Mouse (Mus musculus): Measurements from ENCODE around the gene Olfr935.

The Olfr935 gene

DNA sequence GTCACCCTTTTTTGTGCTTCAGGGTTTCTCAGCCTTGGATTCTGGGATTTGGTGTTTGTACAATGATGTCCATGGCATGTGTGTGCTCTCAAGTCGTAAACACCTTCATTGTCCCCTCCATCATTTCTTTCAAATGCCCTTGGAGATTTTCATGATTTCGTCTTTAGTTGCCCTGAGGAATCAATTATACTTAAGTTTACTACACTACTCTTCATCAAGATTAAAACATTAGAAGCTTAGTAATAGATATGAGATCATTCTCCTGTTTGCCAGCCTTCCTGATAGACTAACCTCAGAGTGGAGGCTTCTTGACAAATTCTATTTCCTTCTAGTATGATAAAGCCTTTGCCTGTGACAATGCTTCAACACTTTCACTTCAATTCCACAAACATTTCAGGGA is at the start of gene Olfr935:
Gene Olfr935 (minus strand): TSS at position 101 of the 400 bp plus-strand sequence.
- DNase-seq, result no peak

DNA sequence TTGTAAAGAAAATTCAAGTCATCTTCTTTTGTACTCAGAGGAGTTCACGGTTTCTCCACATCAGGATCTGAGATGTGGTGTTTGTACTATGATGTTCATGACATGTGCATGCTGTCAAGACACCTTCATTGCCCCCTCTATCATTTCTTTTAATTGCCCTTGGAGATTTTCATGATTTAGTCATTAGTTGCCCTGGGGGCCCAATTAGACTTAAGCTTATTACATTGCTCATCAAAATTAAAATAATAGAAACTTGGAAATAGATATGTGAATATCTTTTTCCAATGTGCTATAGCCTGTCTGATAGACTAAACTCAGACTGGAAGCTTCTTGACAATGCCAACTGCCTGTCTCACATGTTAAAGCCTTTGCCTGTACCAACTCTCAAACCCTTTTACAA is 23.8 kb upstream of the Olfr935 start, which contains the start of gene Olfr146:
Gene Olfr146 (minus strand): TSS at position 101 of the 400 bp plus-strand sequence.
- DNase-seq, result no peak

DNA sequence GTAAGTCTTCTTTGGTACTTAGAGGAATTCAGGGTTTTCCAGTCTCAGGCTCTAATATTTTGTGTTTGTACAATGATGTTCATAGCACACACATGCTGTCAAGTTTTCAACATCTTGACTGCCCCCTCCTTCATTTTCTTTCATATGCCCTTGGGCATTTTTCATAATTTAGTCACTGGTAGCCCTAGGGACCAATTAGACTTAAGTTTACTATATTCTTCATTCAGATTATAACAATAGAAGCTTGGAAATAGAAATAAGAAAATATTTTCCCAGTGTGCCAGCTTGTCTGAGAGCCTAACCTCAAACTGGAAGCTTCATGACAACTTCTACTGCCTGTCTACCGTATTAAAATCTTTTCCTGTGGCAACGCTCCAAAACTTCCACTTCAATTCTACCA is 11.3 kb downstream of the Olfr935 start, which contains the start of gene Olfr934:
Gene Olfr934 (minus strand): TSS at position 101 of the 400 bp plus-strand sequence.
- no peak for DNase-seq

DNA sequence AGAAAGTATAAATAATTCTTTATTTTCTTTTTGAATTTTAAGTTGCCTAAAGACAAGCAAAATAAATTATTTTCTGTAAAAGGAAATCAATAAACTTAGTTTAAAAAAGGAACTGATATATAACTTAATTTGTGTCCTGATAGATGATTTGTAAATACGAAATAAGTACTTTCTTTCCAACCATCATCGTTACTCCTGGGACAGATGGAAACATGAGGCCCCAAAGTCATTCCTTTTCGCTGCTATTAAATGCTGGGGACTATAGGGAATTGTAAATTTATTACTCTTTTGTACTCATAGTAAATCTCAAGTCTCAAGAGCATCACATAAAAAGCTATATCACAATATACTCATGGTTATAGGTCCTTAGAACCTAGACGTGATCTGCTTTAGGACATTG is 27.5 kb downstream of the Olfr935 start, which contains the start of gene Olfr933:
Gene Olfr933 (plus strand): TSS at position 301 of the 400 bp plus-strand sequence.
- DNase-seq, result no peak

DNA sequence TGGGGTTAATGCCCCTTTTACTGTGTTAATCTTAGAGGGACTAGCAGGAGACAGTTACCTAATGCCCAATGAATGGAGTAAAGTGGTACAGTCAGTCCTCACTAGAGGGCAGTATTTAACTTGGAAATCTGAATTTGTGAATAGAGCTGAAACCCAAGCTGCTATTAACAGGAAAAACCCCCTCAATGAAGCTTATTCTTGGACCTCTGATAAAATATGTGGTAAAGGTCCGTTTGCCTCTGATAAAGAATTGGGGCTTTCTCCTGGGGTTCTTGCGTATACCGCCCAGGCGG is 45.4 kb downstream of the Olfr935 start:
- DNase-seq, result no peak

DNA sequence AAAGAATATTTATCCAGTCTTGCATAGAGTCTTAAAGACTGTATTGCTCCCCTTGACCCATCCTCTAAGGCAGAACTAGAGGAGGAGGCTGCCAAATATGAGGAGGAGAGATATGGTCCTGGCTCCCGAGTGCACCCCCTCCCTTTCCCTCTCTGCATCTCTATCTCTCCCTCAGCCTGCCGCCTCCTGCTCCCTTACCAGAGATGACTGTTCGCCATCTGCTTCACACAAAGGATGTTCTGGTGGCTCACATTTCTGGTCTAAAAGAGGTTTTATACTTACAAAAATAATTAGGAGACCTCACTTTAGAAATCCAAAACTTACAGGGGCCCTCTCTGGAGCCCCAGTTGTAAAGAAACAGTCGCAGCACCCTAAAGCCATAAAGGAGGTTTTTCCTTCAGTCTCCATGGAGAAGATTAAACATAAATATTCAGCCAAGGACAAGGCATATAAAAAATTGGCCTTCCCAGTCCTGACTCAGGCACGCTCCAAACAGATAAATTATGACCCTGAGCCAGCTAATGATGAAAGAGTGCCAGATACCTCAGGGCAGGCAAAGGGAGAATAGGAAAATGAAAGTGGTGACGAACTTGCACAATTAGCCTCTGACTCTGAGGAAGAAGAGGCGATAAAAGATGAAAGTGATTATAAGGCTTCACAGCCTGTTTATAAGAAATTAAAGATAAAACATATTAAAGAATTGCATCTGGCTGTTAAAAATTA is 45.9 kb downstream of the Olfr935 start:
- no peak for DNase-seq

Measured in kidney, postnatal 36 days (tissue).